Mouse (Mus musculus) brain, embryonic 14.5 days (tissue): ENCODE measurements at regions not wholly inside any gene's neighbourhood (a gene's known extent, or its start where the extent isn't known, plus 50 kb on each side); places are given as distances from the start of the nearest gene placed in this dataset.
A peak's percentile ranks its signal among the peaks of the same experiment; 100 is the strongest.
"Not testable (repeated sequence)": the region's sequence is repeated elsewhere in the genome, so short reads cannot be mapped to it uniquely, and the experiment has no call there.

Experiments used
- DNase-seq: peaks from one replicate; pipeline ENCODE4 v3.0.0-alpha.2; 2011; ENCODE audit warnings: low read depth
- CTCF ChIP-seq: fragments of 200-500 bp; IDR thresholded peaks from 2 replicates; pipeline ENCODE4 v1.5.1; 2012; ENCODE audit warnings: inconsistent platforms, mild to moderate bottlenecking, moderate library complexity, borderline replicate concordance; ENCODE audit not compliant: insufficient read depth, insufficient read length; ENCODE audit errors: extremely low read depth
- POLR2A ChIP-seq: fragments of 200-500 bp; IDR thresholded peaks from 2 replicates; pipeline ENCODE4 v1.6.1; 2012; ENCODE audit warnings: mild to moderate bottlenecking, inconsistent platforms, borderline replicate concordance; ENCODE audit not compliant: poor library complexity, insufficient read depth, insufficient read length, severe bottlenecking; ENCODE audit errors: extremely low read depth

- TF ChIP-seq POLR2A (no peak), CTCF (no peak)
- DNase-seq: no peak
These were observed 96.4 kb upstream of the C6 start for GRCm38 (mm10) chr15:4630611-4631010.

DNA sequence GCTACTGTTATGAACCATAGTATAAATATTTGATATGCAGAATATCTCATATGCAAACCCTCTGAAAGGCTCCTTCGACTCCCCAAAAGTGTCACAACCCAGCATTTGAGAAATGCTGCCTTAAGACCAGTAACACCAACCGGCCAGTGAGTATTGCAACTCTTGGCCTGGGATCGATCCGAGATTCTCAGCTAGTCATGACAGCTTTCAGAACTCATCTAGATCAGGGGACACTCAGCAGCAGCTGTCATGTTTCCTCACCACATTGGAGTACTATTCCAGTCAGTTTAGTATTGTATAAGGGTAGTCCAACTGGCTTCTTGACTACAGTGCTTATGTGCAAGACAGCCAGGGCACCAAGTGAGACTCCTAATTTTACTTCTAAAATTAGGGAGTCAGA is 85.3 kb upstream of the C6 start:
- no peak for DNase-seq
- TF ChIP-seq POLR2A (no peak), CTCF (no peak)

GRCm38 (mm10) chr15:4642859-4643258 is 84.1 kb upstream of the C6 start:
- TF ChIP-seq POLR2A (no peak), CTCF (no peak)
- no peak for DNase-seq

GRCm38 (mm10) chr15:4643888-4644606 is 82.9 kb upstream of the C6 start:
- no peak for TF ChIP-seq CTCF
- TF ChIP-seq POLR2A: no peak
- peak; percentile 81 for DNase-seq

DNA sequence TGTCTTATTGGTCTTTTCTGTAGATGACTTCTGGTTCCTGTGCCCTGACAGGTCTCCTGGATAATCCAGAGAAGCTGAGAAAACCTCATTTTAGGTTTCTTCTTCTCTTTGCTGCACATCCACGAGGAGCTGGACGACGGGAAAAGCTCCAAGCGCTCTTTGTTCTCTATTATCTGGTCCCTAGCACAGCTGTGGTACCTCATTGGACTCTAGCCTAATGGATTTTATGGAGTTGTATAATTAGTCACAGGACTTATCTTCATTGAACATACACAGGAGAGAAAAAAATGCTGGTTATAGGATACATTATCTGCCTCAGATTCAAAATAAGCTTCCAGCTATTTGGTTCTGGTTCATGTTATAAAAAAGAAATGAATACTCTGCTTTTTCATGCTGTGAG is 78.3 kb upstream of the C6 start:
- TF ChIP-seq CTCF (no peak), POLR2A (no peak)
- DNase-seq: peak; percentile 43

GRCm38 (mm10) chr15:4653706-4654105 is 73.3 kb upstream of the C6 start:
- TF ChIP-seq CTCF (no peak), POLR2A (no peak)
- no peak for DNase-seq

GRCm38 (mm10) chr15:4672859-4673258 is 54.1 kb upstream of the C6 start:
- not testable (repeated sequence) for DNase-seq
